Mouse (Mus musculus) heart, adult 8-10 months (tissue): ENCODE measurements around the gene Hsp90b1. TPM values are rescaled to one million over a fixed set of nuclear protein-coding genes. Genes with fewer than 3 reads are reported as not detected.

Source experiments
- microRNA-seq: library from miRNA; unstranded; fragments of <30 nt; microRNA quantifications from one replicate; pipeline ENCODE4 v1.2.0, GENCODE M21; 2022
- total RNA-seq, 4 experiments: library from RNA; stranded (reverse); gene quantifications; 2 replicates each; pipeline ENCODE4 v1.2.4; 2022

Gene Hsp90b1
- total RNA-seq, 4 experiments from 2014 or later, result 347 to 447 (median 351) TPM

Small RNAs within 50 kb of the gene (microRNA-seq; reads per million reads assigned to microRNA genes)
- gene Gm25745, result 1.7 reads per million

Other genes with a start within 250 kb of the Hsp90b1 start
- gene Syn3, start 206.6 kb downstream of the Hsp90b1 start, total RNA-seq, result under 1 TPM; 0.34 to 0.79 (median 0.47) TPM
- gene Ttc41, start 302 bp upstream of the Hsp90b1 start, total RNA-seq, result 1 to 10 TPM; 1.6 to 2.7 (median 2.1) TPM
- 10 to 100 TPM in 3 of 4 experiments, 1 to 10 TPM in 1; 6.3 to 16.6 (median 15.0) TPM for gene Gm49358, start 58.5 kb upstream of the Hsp90b1 start, total RNA-seq
- 10 to 100 TPM; 35.3 to 44.4 (median 39.4) TPM for gene Nt5dc3, start 73.5 kb upstream of the Hsp90b1 start, total RNA-seq